Mouse (Mus musculus): ENCODE data around the gene 4930579G24Rik. TPM values are rescaled to one million over a fixed set of nuclear protein-coding genes. Genes with fewer than 3 reads are reported as not detected.

4930579G24Rik gene
- polyA plus RNA-seq (2012; fragmentation: generic; extraction: Trizol) = 13.2 TPM
- long read RNA-seq, experiment 1, transcript 4930579G24Rik-201 (2 exons, 1,970 nt) = major isoform, 20 of 21 reads
- long read RNA-seq, experiment 1, partial matches to known transcripts = 0 of 21 reads
- long read RNA-seq, experiment 1, other reads (novel, unspliced or antisense) = 1 of 21 reads
- long read RNA-seq, experiment 2, transcript 4930579G24Rik-201 (2 exons, 1,970 nt) = major isoform, 112 of 113 reads
- long read RNA-seq, experiment 2, partial matches to known transcripts = 0 of 113 reads
- long read RNA-seq, experiment 2, other reads (novel, unspliced or antisense) = 1 of 113 reads

- Histone ChIP-seq H3K79me3 (ENCODE audit: low read depth) (peaks cover 7% of the 10 kb centered on the region), H3K36me3 (ENCODE audit: control insufficient read depth, insufficient read depth) (peaks cover 15% of the 10 kb centered on the region), H3K4me3 (ENCODE audit: insufficient read depth, poor library complexity, severe bottlenecking) (peak within 1 kb of the TSS; percentile 85), H3ac (ENCODE audit: control insufficient read depth, insufficient read length, low read depth) (peak within 1 kb of the TSS; percentile 82), H3K27me3 (ENCODE audit: control insufficient read depth, insufficient read depth, insufficient read length) (no peaks in the 10 kb centered on the region), H3K79me2 (ENCODE audit: control insufficient read depth, insufficient read depth) (peaks cover 34% of the 10 kb centered on the region)
- TF ChIP-seq CEBPB (IDR thresholded peaks at IDR 0.05; ENCODE audit: low read depth) (no peak), USF1 (IDR thresholded peaks at IDR 0.05; ENCODE audit: low read depth) (peak; percentile 72)
These were observed at the start of gene 4930579G24Rik for GRCm38 (mm10) chr3:79628561-79629415. TSS of gene 4930579G24Rik (plus strand) at chr3:79629079.

- H3K4me3 ChIP-seq (ENCODE audit: insufficient read depth, poor library complexity, severe bottlenecking) = no peak overlapping the region
- H3K79me2 ChIP-seq (ENCODE audit: control insufficient read depth, insufficient read depth) = no peaks in the 10 kb centered on the region
- no peaks in the 10 kb centered on the region for H3K27me3 ChIP-seq (ENCODE audit: control insufficient read depth, insufficient read depth, insufficient read length)
- H3K79me3 ChIP-seq (ENCODE audit: low read depth) = no peaks in the 10 kb centered on the region
- TF ChIP-seq MYOG (IDR thresholded peaks at IDR 0.05; ENCODE audit: control insufficient read depth, extremely low read depth, insufficient read length) (no peak), MYOD1 (IDR thresholded peaks at IDR 0.05; ENCODE audit: control insufficient read depth, insufficient read length, low read depth) (no peak), MAX (IDR thresholded peaks at IDR 0.05) (no peak), CEBPB (IDR thresholded peaks at IDR 0.05; ENCODE audit: low read depth) (no peak), FOSL1 (IDR thresholded peaks at IDR 0.05; ENCODE audit: insufficient read depth, low read length, poor library complexity, severe bottlenecking) (no peak), USF1 (IDR thresholded peaks at IDR 0.05; ENCODE audit: low read depth) (no peak), CTCF (IDR thresholded peaks at IDR 0.05; ENCODE audit: control insufficient read depth, insufficient read depth, insufficient read length) (no peak)
- no peaks in the 10 kb centered on the region for H3K36me3 ChIP-seq (ENCODE audit: control insufficient read depth, insufficient read depth)
- H3ac ChIP-seq (ENCODE audit: control insufficient read depth, insufficient read length, low read depth) = no peak overlapping the region
These were observed 48.8 kb upstream of the 4930579G24Rik start for GRCm38 (mm10) chr3:79579891-79580575.

GRCm38 (mm10) chr3:79586804-79587203 lies 42.1 kb upstream of the 4930579G24Rik start:
- Histone ChIP-seq H3K27me3 (ENCODE audit: control insufficient read depth, insufficient read depth, insufficient read length) (no peaks in the 10 kb centered on the region), H3ac (ENCODE audit: control insufficient read depth, insufficient read length, low read depth) (no peak overlapping the region), H3K4me3 (ENCODE audit: insufficient read depth, poor library complexity, severe bottlenecking) (no peak overlapping the region), H3K79me2 (ENCODE audit: control insufficient read depth, insufficient read depth) (peaks cover 12% of the 10 kb centered on the region), H3K36me3 (ENCODE audit: control insufficient read depth, insufficient read depth) (no peaks in the 10 kb centered on the region), H3K79me3 (ENCODE audit: low read depth) (peaks cover 5% of the 10 kb centered on the region)
- TF ChIP-seq USF1 (IDR thresholded peaks at IDR 0.05; ENCODE audit: low read depth) (no peak), MAX (IDR thresholded peaks at IDR 0.05) (peak; percentile 14), CTCF (IDR thresholded peaks at IDR 0.05; ENCODE audit: control insufficient read depth, insufficient read depth, insufficient read length) (peak; percentile 79)

- Histone ChIP-seq H3K4me3 (ENCODE audit: insufficient read depth, poor library complexity, severe bottlenecking) (no peak overlapping the region), H3K79me3 (ENCODE audit: low read depth) (peaks cover 30% of the 10 kb centered on the region), H3K79me2 (ENCODE audit: control insufficient read depth, insufficient read depth) (peaks cover 40% of the 10 kb centered on the region), H3K27me3 (ENCODE audit: control insufficient read depth, insufficient read depth, insufficient read length) (no peaks in the 10 kb centered on the region), H3K36me3 (ENCODE audit: control insufficient read depth, insufficient read depth) (peaks cover 19% of the 10 kb centered on the region), H3ac (ENCODE audit: control insufficient read depth, insufficient read length, low read depth) (no peak overlapping the region)
- TF ChIP-seq CTCF (IDR thresholded peaks at IDR 0.05; ENCODE audit: control insufficient read depth, insufficient read depth, insufficient read length) = no peak
- TF ChIP-seq MYOD1 (IDR thresholded peaks at IDR 0.05; ENCODE audit: control insufficient read depth, insufficient read length, low read depth) = no peak
- TF ChIP-seq MAX (IDR thresholded peaks at IDR 0.05) = no peak
- TF ChIP-seq FOSL1 (IDR thresholded peaks at IDR 0.05; ENCODE audit: insufficient read depth, low read length, poor library complexity, severe bottlenecking) = no peak
- no peak for TF ChIP-seq USF1 (IDR thresholded peaks at IDR 0.05; ENCODE audit: low read depth)
- no peak for TF ChIP-seq CEBPB (IDR thresholded peaks at IDR 0.05; ENCODE audit: low read depth)
- TF ChIP-seq MYOG (IDR thresholded peaks at IDR 0.05; ENCODE audit: control insufficient read depth, extremely low read depth, insufficient read length) = no peak
These were observed 39.2 kb upstream of the 4930579G24Rik start for GRCm38 (mm10) chr3:79589671-79590070.

- peaks cover 37% of the 10 kb centered on the region for H3K79me3 ChIP-seq (ENCODE audit: low read depth)
- no peak for TF ChIP-seq MYOD1 (IDR thresholded peaks at IDR 0.05; ENCODE audit: control insufficient read depth, insufficient read length, low read depth)
- peak; percentile 93 for TF ChIP-seq MAX (IDR thresholded peaks at IDR 0.05)
- no peak for TF ChIP-seq CEBPB (IDR thresholded peaks at IDR 0.05; ENCODE audit: low read depth)
- no peak for TF ChIP-seq CTCF (IDR thresholded peaks at IDR 0.05; ENCODE audit: control insufficient read depth, insufficient read depth, insufficient read length)
- TF ChIP-seq MYOG (IDR thresholded peaks at IDR 0.05; ENCODE audit: control insufficient read depth, extremely low read depth, insufficient read length) = no peak
- no peak for TF ChIP-seq USF1 (IDR thresholded peaks at IDR 0.05; ENCODE audit: low read depth)
These were observed 37.8 kb upstream of the 4930579G24Rik start, which contains the start of gene Ppid for GRCm38 (mm10) chr3:79590863-79591792. TSS of gene Ppid (plus strand) at chr3:79591342.

More at GRCm38 (mm10) chr3:79590863-79591792, 37.8 kb upstream of the 4930579G24Rik start, which contains the start of gene Ppid:
- no peaks in the 10 kb centered on the region for H3K27me3 ChIP-seq (ENCODE audit: control insufficient read depth, insufficient read depth, insufficient read length)
- peaks cover 34% of the 10 kb centered on the region for H3K36me3 ChIP-seq (ENCODE audit: control insufficient read depth, insufficient read depth)
- H3K4me3 ChIP-seq (ENCODE audit: insufficient read depth, poor library complexity, severe bottlenecking) = peak within 1 kb of the TSS; percentile 90
- H3ac ChIP-seq (ENCODE audit: control insufficient read depth, insufficient read length, low read depth) = peak within 1 kb of the TSS; percentile 83
- peaks cover 49% of the 10 kb centered on the region for H3K79me2 ChIP-seq (ENCODE audit: control insufficient read depth, insufficient read depth)

Data from C2C12 (cell line).